Mouse (Mus musculus) brown adipose tissue, adult 24 weeks (tissue): ENCODE measurements around the gene Lrrc28. TPM values are rescaled to one million over a fixed set of nuclear protein-coding genes. Genes with fewer than 3 reads are reported as not detected.
"Not testable (repeated sequence)": the region's sequence is repeated elsewhere in the genome, so short reads cannot be mapped to it uniquely, and the experiment has no call there.

Source experiments
- H3K27ac ChIP-seq: fragments of 200-500 bp; replicated peaks from 2 replicates; pipeline ENCODE4 v1.5.1; 2012; ENCODE audit warnings: low read depth, mild to moderate bottlenecking, low read length
- H3K4me1 ChIP-seq: fragments of 200-500 bp; 2 replicates; pipeline ENCODE4 v1.6.1; 2012; ENCODE audit warnings: low read length, mixed read lengths; ENCODE audit not compliant: control insufficient read depth, insufficient read depth, insufficient read length
- H3K4me3 ChIP-seq: fragments of 200-500 bp; 2 replicates; pipeline ENCODE4 v1.5.1; 2012; ENCODE audit warnings: low read depth, mild to moderate bottlenecking, low read length, moderate library complexity; ENCODE audit not compliant: insufficient read depth
- polyA plus RNA-seq: library from polyadenylated mRNA; stranded (reverse); fragments of >200 nt; gene quantifications from 2 replicates; pipeline ENCODE4 v1.2.4, GENCODE M21; 2012; ENCODE audit not compliant: missing spikeins, insufficient read depth, insufficient read length

Gene Lrrc28
- polyA plus RNA-seq, 1 experiment, result 11.2 TPM

GRCm38 (mm10) chr7:67549073-67549561 is 96.0 kb downstream of the Lrrc28 start:
- Histone ChIP-seq H3K27ac (no peak overlapping the region), H3K4me3 (no peak overlapping the region), H3K4me1 (no peaks in the 10 kb centered on the region; the same call in 1 of the 2 replicates)

- Histone ChIP-seq H3K27ac (no peak overlapping the region), H3K4me1 (no peaks in the 10 kb centered on the region; the same call in 1 of the 2 replicates), H3K4me3 (no peak overlapping the region)
Observed at GRCm38 (mm10) chr7:67548599-67549041, 96.4 kb downstream of the Lrrc28 start.

GRCm38 (mm10) chr7:67546282-67546681 is 98.8 kb downstream of the Lrrc28 start:
- Histone ChIP-seq H3K4me3 (no peak overlapping the region), H3K4me1 (no peaks in the 10 kb centered on the region), H3K27ac (no peak overlapping the region)

GRCm38 (mm10) chr7:67544586-67544985 is 100.5 kb downstream of the Lrrc28 start:
- Histone ChIP-seq H3K4me3 (no peak overlapping the region), H3K4me1 (no peaks in the 10 kb centered on the region), H3K27ac (no peak overlapping the region)

- H3K4me3 ChIP-seq, result no peak overlapping the region
- no peaks in the 10 kb centered on the region for H3K4me1 ChIP-seq
- H3K27ac ChIP-seq, result no peak overlapping the region
Observed at GRCm38 (mm10) chr7:67543641-67544040, 101.4 kb downstream of the Lrrc28 start.

- no peak overlapping the region for H3K27ac ChIP-seq
- H3K4me1 ChIP-seq, result peaks cover 8% of the 10 kb centered on the region; the same call in 1 of the 2 replicates
- no peak overlapping the region for H3K4me3 ChIP-seq
Observed at GRCm38 (mm10) chr7:67536588-67537372, 108.3 kb downstream of the Lrrc28 start.

GRCm38 (mm10) chr7:67535941-67536340 is 109.1 kb downstream of the Lrrc28 start:
- Histone ChIP-seq H3K27ac (peak overlapping the region; percentile 56; the same call in 1 of the 2 replicates), H3K4me1 (peaks cover 8% of the 10 kb centered on the region; the same call in 1 of the 2 replicates), H3K4me3 (no peak overlapping the region)

GRCm38 (mm10) chr7:67530981-67531380 is 114.1 kb downstream of the Lrrc28 start:
- H3K4me3 ChIP-seq, result no peak overlapping the region
- H3K4me1 ChIP-seq, result peaks cover 11% of the 10 kb centered on the region
- no peak overlapping the region for H3K27ac ChIP-seq

- no peak overlapping the region for H3K4me3 ChIP-seq
- H3K4me1 ChIP-seq, result peaks cover 6% of the 10 kb centered on the region
- no peak overlapping the region for H3K27ac ChIP-seq
Observed at GRCm38 (mm10) chr7:67529381-67529780, 115.7 kb downstream of the Lrrc28 start.

GRCm38 (mm10) chr7:67528821-67529221 is 116.2 kb downstream of the Lrrc28 start:
- H3K4me1 ChIP-seq, result peaks cover 6% of the 10 kb centered on the region
- H3K4me3 ChIP-seq, result no peak overlapping the region
- H3K27ac ChIP-seq, result no peak overlapping the region

- H3K27ac ChIP-seq, result no peak overlapping the region
- H3K4me1 ChIP-seq, result peaks cover 6% of the 10 kb centered on the region
- H3K4me3 ChIP-seq, result no peak overlapping the region
Observed at GRCm38 (mm10) chr7:67528063-67528811, 116.8 kb downstream of the Lrrc28 start.

- no peak overlapping the region for H3K27ac ChIP-seq
- H3K4me1 ChIP-seq, result peaks cover 6% of the 10 kb centered on the region
- no peak overlapping the region for H3K4me3 ChIP-seq
Observed at GRCm38 (mm10) chr7:67525886-67526580, 119.0 kb downstream of the Lrrc28 start.

GRCm38 (mm10) chr7:67524069-67524468 is 121.0 kb downstream of the Lrrc28 start:
- not testable (repeated sequence) for H3K4me3 ChIP-seq, H3K4me1 ChIP-seq, H3K27ac ChIP-seq

GRCm38 (mm10) chr7:67523400-67523799 is 121.7 kb downstream of the Lrrc28 start:
- H3K4me3 ChIP-seq, result no peak overlapping the region
- H3K27ac ChIP-seq, result no peak overlapping the region
- peaks cover 6% of the 10 kb centered on the region; the same call in 1 of the 2 replicates for H3K4me1 ChIP-seq

GRCm38 (mm10) chr7:67521731-67522130 is 123.3 kb downstream of the Lrrc28 start:
- H3K27ac ChIP-seq, H3K4me1 ChIP-seq, H3K4me3 ChIP-seq: not testable (repeated sequence)
